Mouse (Mus musculus) heart, postnatal 25 days (tissue): ENCODE measurements around the gene Mkln1. TPM values are rescaled to one million over a fixed set of nuclear protein-coding genes. Genes with fewer than 3 reads are reported as not detected.
A peak's percentile ranks its signal among the peaks of the same experiment; 100 is the strongest.
"Not testable (repeated sequence)": the region's sequence is repeated elsewhere in the genome, so short reads cannot be mapped to it uniquely, and the experiment has no call there.

ENCODE experiments used
- DNase-seq: peaks from one replicate; pipeline ENCODE4 v3.0.0; 2022; ENCODE audit warnings: low spot score
- intact Hi-C: fragments of 180-260 bp; cut with DNase I; formaldehyde crosslinking; loops from one replicate; pipeline ENCODE4 v1.15.1; 2025
- total RNA-seq, 2 experiments: library from RNA; stranded (reverse); gene quantifications; 2 replicates each; pipeline ENCODE4 v1.2.3; 2021

The Mkln1 gene
- total RNA-seq, 2 experiments from 2014 or later = 164 to 171 TPM

DNA sequence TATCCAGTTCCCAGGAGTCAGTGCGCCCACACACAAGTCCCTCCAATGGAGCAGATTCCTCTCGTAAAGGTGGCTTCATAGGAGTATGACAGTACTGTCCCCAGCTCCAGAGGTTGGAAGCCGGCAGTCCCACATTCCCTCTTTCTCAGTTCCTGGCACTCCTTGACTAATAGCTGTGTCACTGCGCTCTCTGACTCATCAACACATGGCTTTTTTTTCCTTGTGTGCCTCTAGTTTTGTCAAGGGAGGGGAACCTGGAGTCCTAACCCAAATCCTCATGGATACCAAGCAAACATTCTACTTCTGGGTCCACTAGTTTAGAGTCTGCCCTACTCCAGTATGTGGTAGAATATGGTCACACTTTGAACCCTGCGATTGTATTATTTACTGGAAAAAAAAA, 136.2 kb downstream of the Mkln1 start:
- no peak for DNase-seq
- intact Hi-C loops = no loop called here

DNA sequence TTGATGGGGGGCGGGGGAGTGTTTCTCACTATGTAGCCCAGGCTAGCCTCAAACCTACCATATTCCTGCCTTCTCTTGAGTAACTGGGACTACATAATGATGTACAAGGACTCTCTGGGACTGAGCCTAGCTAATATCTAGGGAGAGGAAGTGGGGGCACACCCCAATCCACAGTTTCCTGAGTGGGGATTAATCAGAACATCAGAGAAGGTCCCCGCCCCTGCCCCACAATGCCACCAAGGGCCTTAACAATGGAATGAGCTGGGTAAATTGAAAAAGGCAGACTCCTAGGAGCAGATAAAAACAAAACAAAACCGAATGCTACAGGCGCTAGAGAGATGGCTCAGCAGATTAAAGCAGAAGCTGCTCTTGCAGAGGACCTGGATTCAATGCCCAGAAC, 138.7 kb downstream of the Mkln1 start:
- DNase-seq = no peak
- intact Hi-C loops = no loop called here

DNA sequence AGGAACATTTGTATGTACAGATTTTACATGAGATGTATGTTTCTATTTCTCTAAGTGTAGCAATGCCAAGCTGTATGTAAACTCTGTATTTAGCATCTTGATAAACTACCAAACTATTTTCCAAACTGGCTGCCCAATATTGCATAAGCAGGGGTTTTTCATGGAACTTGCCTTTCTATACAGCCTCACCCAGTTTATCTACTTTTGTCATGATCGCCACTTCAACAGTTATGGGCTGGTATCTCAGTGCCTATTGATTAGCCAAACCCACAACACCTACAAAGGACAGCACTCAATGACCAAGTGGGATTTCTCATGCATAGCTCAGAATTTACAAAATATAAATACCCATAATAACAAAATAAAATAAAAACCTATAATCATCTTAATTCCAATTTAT, 139.6 kb downstream of the Mkln1 start:
- DNase-seq = no peak
- intact Hi-C loops = no loop called here

DNA sequence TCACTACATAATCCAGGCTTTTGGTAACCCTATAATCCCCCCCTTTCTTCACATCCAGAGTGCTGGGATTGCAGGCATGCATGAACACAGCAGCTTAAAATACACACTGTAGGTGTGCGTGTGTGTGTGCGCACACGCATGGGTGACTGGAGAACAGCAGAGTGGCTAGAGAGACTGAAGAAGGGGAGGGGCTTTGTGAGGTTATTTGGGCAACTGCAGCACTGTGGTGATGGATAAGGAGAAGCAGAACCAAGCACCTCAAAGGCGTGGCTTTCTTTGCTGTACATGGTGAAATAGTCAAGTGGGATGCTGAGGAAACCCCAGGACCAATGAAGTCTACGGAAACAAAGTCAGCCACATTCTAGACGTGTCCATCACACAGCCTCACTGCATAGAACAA, 141.5 kb downstream of the Mkln1 start:
- intact Hi-C loops = no loop called here
- DNase-seq = no peak

DNA sequence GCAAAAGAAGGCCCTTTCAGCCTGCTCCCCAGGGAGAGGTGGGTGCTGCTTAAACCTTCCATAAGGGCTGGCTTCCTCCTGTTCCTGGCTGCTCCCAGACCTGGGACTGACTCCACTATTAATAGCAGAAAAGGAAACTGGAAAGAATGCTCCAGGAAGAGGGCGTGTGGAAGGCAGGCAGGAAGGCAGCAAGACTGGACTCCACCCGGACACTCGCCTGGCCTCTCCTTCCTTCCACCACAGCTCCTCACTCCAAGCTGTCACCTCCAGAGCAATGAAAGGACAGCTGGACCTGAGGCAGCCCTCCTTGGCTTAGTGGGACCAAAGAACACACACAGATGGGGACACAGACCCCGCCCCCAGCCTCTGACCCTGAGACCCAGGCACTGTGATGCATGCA, 145.8 kb downstream of the Mkln1 start:
- intact Hi-C loops = no loop called here
- DNase-seq = peak; percentile 50

DNA sequence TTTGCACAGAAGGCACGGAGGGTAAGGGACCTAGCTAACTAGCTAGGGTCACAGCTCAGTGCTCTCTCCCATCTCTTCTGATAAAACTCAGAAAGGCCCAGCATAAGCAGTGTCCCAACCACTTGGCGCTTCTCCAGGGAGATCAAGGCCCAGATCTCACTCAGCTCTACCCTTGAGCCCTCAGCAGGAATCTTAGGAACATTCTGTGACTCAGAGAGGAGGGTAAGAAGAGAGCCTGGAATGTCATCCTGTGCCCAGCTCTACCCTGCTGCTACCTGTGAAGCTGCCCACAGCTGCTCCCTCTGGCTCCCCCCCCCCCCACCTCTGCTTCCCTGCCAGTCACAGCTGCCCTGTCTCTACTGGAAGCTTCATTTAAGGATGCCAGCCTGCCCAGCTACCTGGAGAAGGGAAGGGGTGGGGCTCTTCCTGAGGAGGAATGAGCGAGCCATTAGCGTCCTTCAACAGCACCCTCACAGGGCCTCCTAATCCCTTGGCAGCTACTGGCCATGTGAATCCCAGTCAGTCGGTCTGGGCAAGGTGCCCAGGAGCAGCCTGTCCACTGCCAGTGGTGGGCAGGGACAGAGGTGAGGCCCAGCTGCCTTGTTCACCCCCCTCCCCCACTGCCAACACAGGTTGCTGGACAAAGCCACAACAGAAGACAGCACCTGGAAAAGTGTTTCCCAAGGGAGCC, 151.0 kb downstream of the Mkln1 start:
- intact Hi-C loops = no loop called here
- DNase-seq = peak; percentile 36

DNA sequence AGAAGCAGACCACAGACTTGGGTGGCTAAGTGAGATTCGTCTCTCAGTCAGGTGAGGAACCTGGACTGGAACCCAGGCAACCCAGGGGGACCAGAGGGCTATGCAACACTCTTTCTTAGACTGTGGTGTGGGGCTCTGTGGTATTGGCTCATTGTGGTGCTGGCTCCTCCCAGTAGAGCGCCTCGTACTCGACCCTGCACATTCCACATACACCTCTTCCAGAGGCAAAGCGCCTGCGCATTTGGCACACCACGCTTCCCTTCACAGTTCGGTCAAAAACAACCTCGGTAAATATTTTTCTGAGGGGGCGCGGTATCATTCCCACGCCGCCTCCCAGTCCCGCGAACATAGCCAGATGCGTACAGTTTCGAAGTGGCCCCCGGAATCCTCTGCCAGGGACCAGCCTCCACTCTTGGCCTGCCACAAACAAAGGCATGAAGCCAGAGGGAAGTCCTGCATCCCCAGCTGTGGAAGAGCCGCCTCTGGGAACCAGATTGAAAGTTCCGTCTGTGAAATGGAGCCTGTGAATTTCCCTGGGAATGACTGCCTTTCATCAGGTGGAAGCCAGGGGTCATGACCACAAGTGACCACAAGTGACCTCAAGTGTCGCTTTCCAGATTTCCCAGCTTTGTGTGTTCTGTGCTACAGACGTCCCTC, 152.5 kb downstream of the Mkln1 start:
- DNase-seq = peak; percentile 58
- intact Hi-C loops = no loop called here

DNA sequence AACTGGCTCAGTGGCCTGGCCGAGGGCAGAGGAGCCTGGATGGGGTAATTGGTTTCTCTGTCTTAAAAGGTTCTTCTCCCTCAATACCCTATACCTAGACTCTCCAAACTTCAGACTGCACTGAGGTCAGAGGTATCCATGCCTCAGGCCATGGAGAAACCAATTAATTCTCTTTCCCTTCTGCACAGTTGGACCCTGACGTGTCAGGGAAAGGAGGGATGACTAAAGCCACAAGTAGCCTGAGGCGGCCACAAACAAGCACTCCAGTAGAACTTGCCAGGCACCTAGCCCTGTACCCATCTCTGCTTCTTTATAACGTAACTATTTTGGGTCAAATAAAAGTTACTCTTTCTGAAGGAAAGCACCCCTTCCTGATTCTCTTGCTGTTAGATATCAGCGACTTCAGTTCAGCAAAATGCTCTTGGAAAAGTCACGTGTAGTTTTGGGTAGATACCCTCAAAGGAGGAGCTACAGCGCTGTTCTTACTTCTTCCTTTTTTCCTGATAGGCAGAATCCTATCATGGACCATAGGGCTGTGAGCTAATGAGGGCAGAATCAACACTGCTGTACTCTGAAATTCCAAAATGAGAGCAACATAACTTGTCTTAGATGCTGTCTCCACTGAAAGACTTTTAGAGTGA, 158.0 kb downstream of the Mkln1 start:
- intact Hi-C loops = no loop called here

DNA sequence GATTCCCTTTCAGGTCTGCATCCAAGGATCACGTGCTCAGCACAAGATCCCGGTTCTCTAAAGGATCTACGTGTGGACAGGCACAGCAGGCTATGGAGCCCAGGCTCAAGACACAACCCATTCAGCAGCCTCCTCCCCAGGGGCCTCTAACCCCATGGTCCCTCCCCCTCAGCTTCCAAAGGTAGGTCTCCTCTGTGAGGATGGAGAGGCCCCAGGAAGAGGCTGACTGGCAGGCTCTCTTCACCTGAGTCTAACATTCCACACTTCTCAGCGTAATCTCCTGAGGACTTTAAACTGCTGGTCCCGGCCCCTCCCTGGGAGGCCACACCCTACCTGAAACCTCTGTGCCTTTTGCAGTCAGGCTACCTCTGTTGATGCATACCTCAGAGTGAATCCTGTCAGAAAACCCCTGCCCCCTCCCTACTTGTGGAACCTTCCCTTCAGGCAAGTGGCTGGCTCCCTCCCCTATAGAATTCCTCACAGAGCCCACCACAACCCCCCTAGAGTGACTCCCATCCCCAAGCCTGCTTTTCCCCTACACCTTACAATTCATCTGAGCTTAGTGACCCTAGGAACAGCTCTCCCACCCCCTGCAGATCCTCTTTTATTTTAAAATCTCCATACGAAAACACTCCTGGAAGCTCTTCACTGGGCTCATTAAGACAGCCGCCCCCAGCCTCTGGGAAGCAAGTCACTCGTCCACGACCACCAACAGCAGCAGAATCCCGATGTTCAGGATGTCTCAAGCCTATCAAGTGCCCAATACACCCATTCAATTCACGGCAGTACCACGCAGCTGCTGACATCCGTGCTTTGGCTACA, 161.8 kb downstream of the Mkln1 start:
- intact Hi-C loops = loop anchor here (2.0 to 5.0 kb wide), 2 partner anchors 14 to 57 kb away; no protein-coding TSS in a partner anchor
- DNase-seq = no peak

More for the DNA sequence above, 158.0 kb downstream of the Mkln1 start:
- no peak for DNase-seq

DNA sequence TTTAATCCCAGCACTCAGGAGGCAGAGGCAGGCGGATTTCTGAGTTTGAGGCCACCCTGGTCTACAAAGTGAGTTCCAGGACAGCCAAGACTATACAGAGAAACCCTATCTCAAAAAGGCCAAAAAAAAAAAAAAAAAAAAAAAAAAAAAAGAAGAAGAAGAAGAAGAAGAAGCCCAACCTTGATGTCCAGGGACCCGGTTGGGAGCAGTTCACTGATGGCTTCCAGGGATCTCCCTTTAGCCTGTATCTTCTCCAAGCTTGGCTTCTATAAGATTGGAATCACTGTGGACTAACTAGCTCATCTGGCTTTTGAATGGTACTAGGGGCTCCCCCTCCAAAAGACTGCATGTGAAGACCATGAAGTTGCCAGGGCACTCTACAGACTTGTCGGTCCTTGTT, 163.4 kb downstream of the Mkln1 start:
- intact Hi-C loops = loop anchor here (2.0 to 5.0 kb wide), 4 partner anchors 15 to 77 kb away; no protein-coding TSS in a partner anchor

DNA sequence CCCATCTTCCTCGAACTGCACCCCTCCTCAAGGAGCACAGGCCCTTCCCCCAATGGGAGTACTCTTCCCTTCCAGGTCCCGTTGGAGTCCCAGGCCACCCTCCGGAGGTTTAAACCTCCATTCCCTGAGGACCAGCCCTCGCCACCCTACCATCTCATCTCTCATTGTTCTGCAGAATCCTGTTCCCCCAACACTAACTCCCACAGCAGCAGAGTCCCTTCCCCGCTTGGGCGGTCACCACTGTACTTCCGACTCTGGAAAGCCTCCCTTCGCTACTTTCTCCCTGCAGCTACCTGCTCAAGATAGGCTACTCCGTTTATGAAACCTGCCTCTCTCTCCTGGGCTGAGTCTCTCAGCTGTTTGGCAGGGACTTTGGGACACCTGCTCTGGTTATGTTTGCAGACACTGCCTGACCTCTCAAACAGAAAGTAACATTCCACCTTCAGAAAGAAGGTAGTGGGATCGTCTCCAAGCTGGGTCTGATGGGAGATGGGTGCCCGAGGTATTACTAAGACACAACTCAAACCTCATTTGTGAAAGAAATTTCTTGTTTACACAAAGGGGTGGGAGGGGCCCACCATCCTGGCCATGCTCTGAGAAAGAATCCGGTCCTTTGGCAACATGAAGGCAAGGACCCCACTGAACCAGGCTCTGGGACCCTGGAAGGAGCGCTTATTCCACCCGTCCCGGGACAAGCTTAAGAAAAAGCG, 164.0 kb downstream of the Mkln1 start:
- intact Hi-C loops = loop anchor here (2.0 to 5.0 kb wide), 3 partner anchors 34 to 76 kb away; no protein-coding TSS in a partner anchor
- DNase-seq = no peak

More for the DNA sequence above, 163.4 kb downstream of the Mkln1 start:
- not testable (repeated sequence) for DNase-seq

DNA sequence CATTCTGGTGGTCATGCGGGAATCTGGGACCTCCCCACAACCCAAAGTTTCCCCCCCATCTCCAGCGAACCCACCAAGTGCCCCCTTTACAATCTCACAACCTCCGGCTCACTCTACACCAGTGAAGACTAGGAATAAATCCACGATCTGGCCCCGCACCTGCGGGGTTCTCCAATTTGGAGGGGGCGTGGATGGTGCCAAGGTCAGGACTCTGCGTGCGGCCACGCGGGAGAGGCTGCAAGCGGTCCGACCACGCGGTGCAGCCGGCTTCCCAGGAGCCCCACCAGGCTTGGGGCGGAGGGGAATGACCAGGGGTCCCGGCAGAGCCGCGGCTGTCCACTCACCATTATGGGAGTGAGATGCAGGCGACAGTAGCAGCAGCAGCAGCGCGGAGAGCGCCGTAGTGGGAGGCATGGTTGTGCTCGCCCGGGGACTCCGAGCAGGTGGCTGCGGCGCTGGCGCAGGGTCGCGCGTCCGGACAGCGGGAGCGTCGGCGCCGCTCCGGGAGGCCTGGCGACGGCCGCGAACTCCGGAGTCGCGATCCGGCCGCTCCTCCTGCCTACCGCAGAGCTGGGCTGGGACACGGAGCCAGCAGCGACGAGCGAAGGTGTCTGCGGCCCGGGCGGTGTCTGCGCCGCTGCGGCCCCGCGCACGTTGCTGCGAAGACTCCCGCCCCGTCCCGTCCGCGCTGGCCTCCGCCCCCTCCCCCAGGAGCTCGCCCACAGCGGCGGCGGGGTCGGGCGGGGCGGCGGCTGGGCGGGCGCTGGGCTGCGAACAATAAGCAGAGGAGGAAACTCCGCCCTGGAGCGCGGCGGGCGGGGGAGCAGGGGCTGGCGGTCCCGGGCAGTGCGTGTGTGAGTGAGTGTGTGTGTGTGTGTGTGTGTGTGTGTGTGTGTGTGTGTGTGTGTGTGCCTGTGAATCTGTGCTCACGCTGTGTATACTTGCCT, 165.0 kb downstream of the Mkln1 start, which contains the start of gene Podxl:
TSS of gene Podxl (minus strand) at position 747 of the 947 bp plus-strand sequence.
- DNase-seq = peak; percentile 82
- intact Hi-C loops = loop anchor here (2.0 to 5.0 kb wide), 3 partner anchors 35 to 75 kb away; no protein-coding TSS in a partner anchor

DNA sequence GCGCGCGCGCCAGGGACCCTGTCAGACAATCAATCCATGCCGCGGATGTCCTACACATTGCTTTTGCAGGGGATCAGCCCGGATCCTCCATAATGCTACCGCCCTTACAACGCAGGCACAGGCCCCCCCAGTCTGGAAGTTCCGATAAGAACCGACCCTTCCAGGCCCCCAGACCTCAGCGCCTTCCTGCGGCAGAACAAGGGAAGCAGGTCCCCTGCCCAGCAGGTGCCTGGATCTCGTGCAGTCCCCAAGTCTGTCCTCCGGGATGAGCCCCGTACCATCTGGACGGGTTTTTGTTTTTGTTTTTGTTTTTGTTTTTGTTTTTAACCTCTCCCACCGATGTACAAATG, 165.6 kb downstream of the Mkln1 start:
- no peak for DNase-seq
- intact Hi-C loops = loop anchor here (5.0 kb wide), 1 partner anchor 53 kb away; no protein-coding TSS in a partner anchor

DNA sequence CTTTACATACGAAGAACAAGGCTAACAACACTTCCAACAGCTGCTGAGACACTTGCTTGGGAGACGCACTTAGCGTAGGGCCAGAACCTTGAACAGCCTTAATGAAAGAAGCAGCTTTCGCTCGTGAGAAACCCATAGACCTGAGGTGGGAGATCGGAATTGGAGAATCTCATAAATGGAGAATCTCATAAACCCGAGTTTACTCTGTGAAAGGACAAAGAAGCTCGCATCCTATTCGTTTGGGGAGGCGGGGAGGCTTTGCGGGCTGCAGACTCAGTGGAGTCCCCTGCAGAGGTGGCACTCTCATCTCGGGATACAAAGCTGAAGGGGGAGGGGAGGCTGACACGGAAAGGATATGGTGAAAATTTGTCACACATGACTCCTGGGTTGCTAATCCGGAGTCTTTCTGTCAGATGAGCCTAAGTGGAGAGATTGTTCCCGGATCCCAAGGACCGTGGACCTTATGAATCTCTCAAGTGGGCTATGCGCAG, 166.4 kb downstream of the Mkln1 start:
- intact Hi-C loops = loop anchor here (5.0 kb wide), 1 partner anchor 52 kb away; no protein-coding TSS in a partner anchor
- DNase-seq = no peak
